Mouse (Mus musculus): Measurements from ENCODE around the gene Rab3il1.
"Not testable (repeated sequence)": the region's sequence is repeated elsewhere in the genome, so short reads cannot be mapped to it uniquely, and the experiment has no call there.

The Rab3il1 gene

DNA sequence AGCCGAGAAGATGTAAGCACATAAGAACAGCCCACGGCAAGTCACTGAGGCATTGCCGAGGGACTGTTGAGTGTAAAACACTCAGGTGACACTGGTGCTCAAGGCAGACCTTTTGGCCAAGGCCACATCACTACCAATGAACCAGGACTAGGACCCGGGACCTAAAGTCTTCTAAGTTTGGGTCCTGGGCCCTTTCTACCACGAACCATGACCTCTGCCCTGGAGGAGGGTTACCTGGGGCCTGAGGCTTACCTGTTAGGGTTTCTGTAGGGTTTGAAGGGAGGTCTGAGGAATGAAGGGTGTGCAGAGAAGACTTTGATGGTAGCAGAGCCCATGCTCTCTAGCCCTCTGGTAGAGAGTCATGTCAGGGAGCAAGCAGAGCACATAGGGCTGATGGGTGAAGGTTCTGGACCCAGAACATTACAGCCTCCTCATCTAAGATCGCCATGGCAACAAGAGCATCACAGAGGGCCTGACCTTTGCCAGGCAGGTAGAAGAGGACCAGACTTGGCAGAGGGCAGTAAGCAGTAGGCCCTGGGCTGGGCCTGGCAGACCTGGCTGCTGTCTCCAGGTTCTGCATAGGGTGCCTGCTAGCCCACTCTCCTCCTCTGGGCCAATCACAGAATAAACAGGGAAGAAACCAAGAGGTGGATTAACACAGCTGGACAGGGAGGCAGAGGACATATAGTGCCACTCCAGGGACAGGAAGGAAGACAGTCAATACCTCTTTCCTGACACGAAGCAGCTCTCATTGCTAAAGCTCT is at the start of gene Rab3il1, which contains the start of gene Best1:
Rab3il1 (plus strand) TSS at position 464 of the 764 bp plus-strand sequence.
Best1 (minus strand) TSS at position 428 of the 764 bp plus-strand sequence.
- H3K36me3 ChIP-seq (ENCODE audit: control insufficient read depth, insufficient read depth, low read length, poor library complexity, severe bottlenecking), result no peaks in the 10 kb centered on the region
- DNase-seq (ENCODE audit: low read depth, low spot score), result no peak
- no peaks in the 10 kb centered on the region for H3K27me3 ChIP-seq (ENCODE audit: control insufficient read depth, insufficient read depth, low read length, poor library complexity, severe bottlenecking)

DNA sequence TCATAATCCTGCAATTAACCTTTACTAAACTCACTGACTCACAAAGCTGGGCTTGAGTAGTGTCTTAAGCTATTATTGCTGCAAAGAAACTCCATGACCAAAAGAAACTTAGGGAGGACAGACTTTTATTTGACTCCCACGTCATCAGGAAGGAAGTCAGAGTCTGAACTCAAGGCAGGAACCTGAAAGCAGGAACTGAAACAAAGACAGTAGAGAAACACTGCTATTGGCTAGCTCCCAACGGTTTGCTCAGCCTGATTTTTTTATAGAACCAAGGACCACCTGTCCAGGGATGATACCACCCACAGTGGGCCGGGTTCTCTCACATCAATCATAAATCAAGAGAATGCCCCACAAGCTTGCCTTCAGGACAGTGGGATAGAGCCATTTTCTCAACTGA is 49.1 kb upstream of the Rab3il1 start:
- H3K36me3 ChIP-seq (ENCODE audit: control insufficient read depth, insufficient read depth, low read length, poor library complexity, severe bottlenecking), result no peaks in the 10 kb centered on the region
- DNase-seq (ENCODE audit: low read depth, low spot score), result peak; percentile 71

GRCm38 (mm10) chr19:9952912-9953311 is 48.6 kb upstream of the Rab3il1 start:
- Histone ChIP-seq H3K36me3 (ENCODE audit: control insufficient read depth, insufficient read depth, low read length, poor library complexity, severe bottlenecking) (no peaks in the 10 kb centered on the region), H3K27me3 (ENCODE audit: control insufficient read depth, insufficient read depth, low read length, poor library complexity, severe bottlenecking) (no peaks in the 10 kb centered on the region)
- DNase-seq (ENCODE audit: low read depth, low spot score), result peak; percentile 17

More for the DNA sequence above, 49.1 kb upstream of the Rab3il1 start:
- H3K27me3 ChIP-seq (ENCODE audit: control insufficient read depth, insufficient read depth, low read length, poor library complexity, severe bottlenecking), result no peaks in the 10 kb centered on the region

DNA sequence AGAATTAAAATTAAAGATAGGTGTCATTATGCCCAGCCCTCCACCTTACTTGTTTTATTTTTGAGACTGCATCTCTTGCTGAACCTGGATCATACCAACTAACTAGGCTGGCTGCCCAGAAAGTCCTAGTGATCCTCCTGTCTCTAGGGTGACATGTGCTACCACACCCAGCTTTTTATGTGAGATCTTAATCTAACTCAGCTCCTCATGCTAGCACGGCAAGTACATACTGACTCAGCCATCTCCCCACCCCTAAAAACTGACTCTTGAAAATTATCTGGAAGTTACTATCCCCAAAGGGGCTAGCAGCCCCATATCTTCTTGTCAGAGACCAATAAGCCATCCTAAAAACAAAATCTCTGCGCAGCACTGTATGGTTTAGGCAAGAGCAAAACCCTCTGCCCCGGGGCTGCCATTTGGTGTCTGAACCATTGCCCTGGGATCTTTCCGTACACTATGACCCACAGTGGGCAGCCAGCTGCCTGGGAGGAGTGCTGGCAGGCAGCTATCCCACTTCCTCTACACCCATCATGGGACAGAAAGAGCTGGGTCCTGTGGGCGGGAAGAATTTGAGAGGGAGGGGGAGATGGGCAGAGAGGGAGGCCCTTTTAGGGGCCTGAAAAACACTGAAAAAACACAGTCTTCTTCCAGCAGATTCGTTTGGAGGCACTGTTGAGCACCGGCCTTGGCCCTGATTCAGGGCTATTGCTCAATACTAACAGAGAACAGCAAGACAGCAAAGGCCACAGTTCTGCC is 47.2 kb upstream of the Rab3il1 start:
- Histone ChIP-seq H3K27me3 (ENCODE audit: control insufficient read depth, insufficient read depth, low read length, poor library complexity, severe bottlenecking) (no peaks in the 10 kb centered on the region), H3K36me3 (ENCODE audit: control insufficient read depth, insufficient read depth, low read length, poor library complexity, severe bottlenecking) (no peaks in the 10 kb centered on the region)
- DNase-seq (ENCODE audit: low read depth, low spot score), result no peak

GRCm38 (mm10) chr19:9954811-9955202 is 46.7 kb upstream of the Rab3il1 start:
- Histone ChIP-seq H3K27me3 (ENCODE audit: control insufficient read depth, insufficient read depth, low read length, poor library complexity, severe bottlenecking) (no peaks in the 10 kb centered on the region), H3K36me3 (ENCODE audit: control insufficient read depth, insufficient read depth, low read length, poor library complexity, severe bottlenecking) (no peaks in the 10 kb centered on the region)
- DNase-seq (ENCODE audit: low read depth, low spot score), result peak; percentile 61

DNA sequence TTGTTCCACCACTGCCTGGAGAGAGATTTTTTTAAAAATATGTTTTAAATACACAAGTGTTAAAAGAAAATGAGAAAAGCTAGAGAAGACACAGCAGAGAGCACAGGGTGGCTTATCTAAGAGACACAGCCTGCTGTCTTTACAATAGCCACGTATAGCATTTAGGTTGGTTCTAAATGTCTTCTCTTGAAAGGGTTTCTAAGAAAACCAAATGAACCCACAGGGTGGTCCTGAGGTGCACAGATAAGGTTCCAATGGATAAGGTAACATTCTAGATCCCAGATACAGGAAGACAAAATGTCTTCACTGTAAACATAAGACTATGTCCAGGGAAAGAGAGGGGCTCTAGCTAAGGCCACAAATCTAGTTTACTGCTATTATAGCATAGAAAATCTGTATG is 46.0 kb upstream of the Rab3il1 start:
- Histone ChIP-seq H3K27me3 (ENCODE audit: control insufficient read depth, insufficient read depth, low read length, poor library complexity, severe bottlenecking) (no peaks in the 10 kb centered on the region), H3K36me3 (ENCODE audit: control insufficient read depth, insufficient read depth, low read length, poor library complexity, severe bottlenecking) (no peaks in the 10 kb centered on the region)
- DNase-seq (ENCODE audit: low read depth, low spot score), result no peak

GRCm38 (mm10) chr19:9956624-9957388 is 44.7 kb upstream of the Rab3il1 start:
- Histone ChIP-seq H3K27me3 (ENCODE audit: control insufficient read depth, insufficient read depth, low read length, poor library complexity, severe bottlenecking) (no peaks in the 10 kb centered on the region), H3K36me3 (ENCODE audit: control insufficient read depth, insufficient read depth, low read length, poor library complexity, severe bottlenecking) (no peaks in the 10 kb centered on the region)
- DNase-seq (ENCODE audit: low read depth, low spot score), result no peak

- Histone ChIP-seq H3K36me3 (ENCODE audit: control insufficient read depth, insufficient read depth, low read length, poor library complexity, severe bottlenecking) (no peaks in the 10 kb centered on the region), H3K27me3 (ENCODE audit: control insufficient read depth, insufficient read depth, low read length, poor library complexity, severe bottlenecking) (no peaks in the 10 kb centered on the region)
- DNase-seq (ENCODE audit: low read depth, low spot score), result no peak
Measured at GRCm38 (mm10) chr19:9957965-9958364, 43.5 kb upstream of the Rab3il1 start.

DNA sequence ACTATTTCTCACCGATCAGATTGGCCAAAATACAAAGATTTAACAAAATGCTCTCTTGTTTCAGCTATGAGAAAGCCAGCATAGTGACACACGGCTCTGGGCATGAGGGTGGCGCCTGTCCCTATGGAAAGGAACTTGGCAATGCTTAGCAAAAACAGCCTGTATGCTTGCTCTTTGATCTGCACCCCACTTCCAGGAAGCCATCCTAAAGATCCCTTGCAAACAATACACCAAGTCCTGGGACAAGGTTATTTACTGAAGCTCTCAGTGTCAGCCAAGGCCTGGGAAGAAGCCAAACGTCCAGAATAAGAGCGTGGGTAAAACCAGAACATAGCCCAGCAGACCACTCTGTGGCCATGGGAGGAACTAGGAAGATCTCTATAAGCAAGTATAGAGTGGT is 40.7 kb upstream of the Rab3il1 start:
- H3K27me3 ChIP-seq (ENCODE audit: control insufficient read depth, insufficient read depth, low read length, poor library complexity, severe bottlenecking), result no peaks in the 10 kb centered on the region
- DNase-seq (ENCODE audit: low read depth, low spot score), result no peak

GRCm38 (mm10) chr19:9964205-9964916 is 37.1 kb upstream of the Rab3il1 start:
- Histone ChIP-seq H3K27me3 (ENCODE audit: control insufficient read depth, insufficient read depth, low read length, poor library complexity, severe bottlenecking) (no peaks in the 10 kb centered on the region), H3K36me3 (ENCODE audit: control insufficient read depth, insufficient read depth, low read length, poor library complexity, severe bottlenecking) (no peaks in the 10 kb centered on the region)
- no peak for DNase-seq (ENCODE audit: low read depth, low spot score)

More for the DNA sequence above, 40.7 kb upstream of the Rab3il1 start:
- no peaks in the 10 kb centered on the region for H3K36me3 ChIP-seq (ENCODE audit: control insufficient read depth, insufficient read depth, low read length, poor library complexity, severe bottlenecking)

DNA sequence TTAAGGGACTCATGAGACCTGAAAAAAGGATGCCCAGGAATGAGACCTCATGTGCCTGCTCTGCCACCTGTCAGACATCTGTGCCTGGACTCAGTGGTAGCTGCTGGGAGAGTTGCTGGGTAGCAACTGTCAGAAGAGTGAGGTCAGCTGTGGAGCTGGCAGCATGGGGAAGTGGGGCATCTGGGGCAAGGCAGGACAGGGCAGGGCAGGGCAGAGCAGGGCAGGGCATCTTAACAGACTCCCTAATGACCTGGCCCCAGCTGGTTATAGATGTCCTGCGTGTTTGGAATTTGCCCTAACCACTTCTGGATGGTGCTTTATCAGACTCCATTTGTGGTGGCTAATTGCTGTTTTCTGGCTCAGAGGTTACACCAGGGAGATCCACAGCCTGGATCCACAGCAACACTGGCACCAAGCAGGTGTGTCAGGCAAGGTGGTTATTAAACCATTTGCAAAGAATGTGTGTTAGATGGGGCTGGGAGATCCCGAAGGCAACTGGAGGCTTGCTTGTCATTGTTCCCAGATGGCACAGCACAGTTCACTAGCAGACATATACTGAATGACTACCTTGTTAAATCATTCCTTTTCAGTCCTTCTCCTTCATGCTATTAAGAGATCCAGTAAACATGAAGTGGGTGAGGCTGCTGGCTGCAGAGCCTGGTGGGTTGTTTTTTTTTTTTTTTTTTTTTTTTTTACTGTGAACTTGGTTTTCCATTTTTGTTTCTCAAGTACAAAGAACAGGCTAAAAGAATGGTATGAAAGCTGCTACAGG is 35.2 kb upstream of the Rab3il1 start:
- no peaks in the 10 kb centered on the region for H3K27me3 ChIP-seq (ENCODE audit: control insufficient read depth, insufficient read depth, low read length, poor library complexity, severe bottlenecking)
- H3K36me3 ChIP-seq (ENCODE audit: control insufficient read depth, insufficient read depth, low read length, poor library complexity, severe bottlenecking), result no peaks in the 10 kb centered on the region
- DNase-seq (ENCODE audit: low read depth, low spot score), result no peak

DNA sequence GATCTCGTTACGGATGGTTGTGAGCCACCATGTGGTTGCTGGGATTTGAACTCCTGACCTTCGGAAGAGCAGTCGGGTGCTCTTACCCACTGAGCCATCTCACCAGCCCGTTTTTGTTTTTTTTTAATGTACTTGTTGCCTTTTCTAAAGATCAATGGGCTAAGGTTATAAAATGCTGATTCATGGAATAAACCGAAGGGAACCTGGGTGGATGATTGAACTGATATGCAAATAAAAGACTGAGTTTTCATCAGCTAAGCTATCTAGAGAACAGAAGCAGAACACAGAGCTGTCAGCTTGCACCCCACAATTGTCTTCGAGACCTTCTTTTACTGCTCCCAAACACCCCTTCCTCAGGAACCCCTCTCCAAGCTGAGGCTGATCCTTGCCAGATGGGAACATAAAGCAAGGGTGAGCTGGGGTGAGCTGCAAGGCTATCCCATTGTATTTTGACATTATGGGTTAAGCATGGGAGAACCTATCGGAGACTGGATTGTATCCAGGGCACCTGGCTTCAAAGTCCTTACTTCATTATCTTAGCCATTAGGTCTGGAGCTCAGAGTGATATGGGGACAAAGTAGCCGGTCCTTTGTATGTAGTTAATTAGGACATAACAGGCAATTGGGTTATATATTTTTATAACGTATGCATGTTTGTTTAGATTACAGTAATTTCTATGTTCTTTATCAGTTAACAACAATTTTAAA is 33.2 kb upstream of the Rab3il1 start:
- H3K36me3 ChIP-seq (ENCODE audit: control insufficient read depth, insufficient read depth, low read length, poor library complexity, severe bottlenecking), result no peaks in the 10 kb centered on the region
- no peaks in the 10 kb centered on the region for H3K27me3 ChIP-seq (ENCODE audit: control insufficient read depth, insufficient read depth, low read length, poor library complexity, severe bottlenecking)
- no peak for DNase-seq (ENCODE audit: low read depth, low spot score)

- DNase-seq (ENCODE audit: low read depth, low spot score), result peak; percentile 83
- H3K27me3 ChIP-seq (ENCODE audit: control insufficient read depth, insufficient read depth, low read length, poor library complexity, severe bottlenecking); H3K36me3 ChIP-seq (ENCODE audit: control insufficient read depth, insufficient read depth, low read length, poor library complexity, severe bottlenecking): not testable (repeated sequence)
Measured at GRCm38 (mm10) chr19:9974853-9975252, 26.6 kb upstream of the Rab3il1 start.
